Mouse (Mus musculus) heart, postnatal 14 days (tissue): ENCODE measurements around the gene Prkce. TPM values are rescaled to one million over a fixed set of nuclear protein-coding genes. Genes with fewer than 3 reads are reported as not detected.

Experiments used
- DNase-seq, 2 experiments: peaks; one replicate each; pipeline ENCODE4 v3.0.0; 2021 to 2022
- intact Hi-C: fragments of 180-260 bp; cut with DNase I; formaldehyde crosslinking; loops from one replicate; pipeline ENCODE4 v1.15.1; 2025
- total RNA-seq, 2 experiments: library from RNA; stranded (reverse); gene quantifications; 2 replicates each; pipeline ENCODE4 v1.2.3; 2021

The Prkce gene
- total RNA-seq, 2 experiments from 2014 or later, result 28.7 to 29.1 TPM

- DNase-seq, result no peak
- intact Hi-C loops, result no loop called here
Observed at GRCm38 (mm10) chr17:86690871-86691390, 523.3 kb downstream of the Prkce start.

DNA sequence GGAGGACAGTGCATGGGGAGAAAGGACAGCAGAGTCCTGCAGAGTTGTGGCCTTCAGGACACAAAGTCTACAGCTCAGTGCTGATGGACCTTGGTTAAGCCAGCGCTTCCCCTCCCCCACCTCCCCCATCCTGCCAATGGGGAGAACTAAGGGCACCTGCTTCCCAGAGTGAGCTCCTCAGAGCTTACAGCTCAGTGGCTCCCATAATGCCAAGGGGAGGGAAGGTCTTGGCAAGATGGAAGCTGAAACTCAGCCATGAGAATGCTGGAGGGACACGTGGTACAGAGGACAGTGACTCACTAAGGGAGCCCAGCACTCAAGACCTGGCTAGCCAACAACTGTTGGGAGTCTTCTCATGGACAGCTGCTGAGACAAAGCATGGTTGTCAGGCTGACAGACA is 530.2 kb downstream of the Prkce start:
- intact Hi-C loops, result no loop called here
- peak in 1 of 2 experiments; percentile 21 for DNase-seq

DNA sequence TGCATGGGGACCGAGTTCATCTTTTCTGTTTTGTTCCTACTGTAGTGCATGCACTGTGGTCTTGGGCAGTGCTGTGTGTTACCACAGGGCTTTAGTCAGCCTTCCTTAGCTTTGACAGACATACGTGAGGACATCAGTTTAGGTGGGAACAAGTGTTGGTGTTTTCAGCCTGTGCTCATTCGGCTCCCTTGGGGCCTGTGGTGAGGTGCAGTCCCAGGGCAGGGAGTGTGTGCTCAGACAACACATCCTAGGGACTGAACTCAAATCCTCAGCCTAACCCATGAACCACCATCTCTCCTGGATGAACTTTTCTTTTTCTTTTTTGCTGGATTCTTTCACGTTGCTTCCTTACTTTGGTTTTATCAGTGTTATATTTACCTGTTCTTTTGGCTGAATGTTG is 535.8 kb downstream of the Prkce start:
- no peak for DNase-seq
- intact Hi-C loops, result no loop called here

DNA sequence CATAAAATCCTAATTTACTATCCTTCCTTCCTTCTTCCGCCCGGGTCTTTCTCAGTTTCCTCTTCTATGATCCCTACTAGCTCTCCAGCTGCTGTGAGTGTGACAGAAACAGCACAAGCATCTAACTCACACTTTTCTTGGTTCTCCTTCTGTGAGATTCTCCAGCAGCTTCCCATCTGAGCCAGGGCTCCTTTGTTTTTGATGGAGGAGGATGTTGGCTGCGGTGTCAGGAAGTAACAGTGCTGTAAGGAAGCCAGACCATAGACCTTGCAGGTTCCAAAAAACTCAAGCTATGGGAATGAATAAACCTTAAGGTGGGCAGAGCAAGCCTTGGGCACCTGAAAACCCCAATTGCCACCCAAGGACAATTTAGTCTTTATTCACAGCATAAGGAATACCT is 537.7 kb downstream of the Prkce start:
- intact Hi-C loops, result no loop called here

GRCm38 (mm10) chr17:86706467-86706866 is 538.9 kb downstream of the Prkce start:
- intact Hi-C loops, result no loop called here

More for the DNA sequence above, 537.7 kb downstream of the Prkce start:
- DNase-seq, result peak in 1 of 2 experiments; percentile 18

More at GRCm38 (mm10) chr17:86706467-86706866, 538.9 kb downstream of the Prkce start:
- no peak for DNase-seq

Other genes with a start within 250 kb of the Prkce start
- 10 to 100 TPM; 12.0 to 13.0 TPM for gene Srbd1, start 22.6 kb upstream of the Prkce start, total RNA-seq